Mouse (Mus musculus): ENCODE measurements around the gene Nme2. TPM values are rescaled to one million over a fixed set of nuclear protein-coding genes. Genes with fewer than 3 reads are reported as not detected.

Nme2 gene
- polyA plus RNA-seq, 1 experiment from 2014 or later: 234 TPM

DNA sequence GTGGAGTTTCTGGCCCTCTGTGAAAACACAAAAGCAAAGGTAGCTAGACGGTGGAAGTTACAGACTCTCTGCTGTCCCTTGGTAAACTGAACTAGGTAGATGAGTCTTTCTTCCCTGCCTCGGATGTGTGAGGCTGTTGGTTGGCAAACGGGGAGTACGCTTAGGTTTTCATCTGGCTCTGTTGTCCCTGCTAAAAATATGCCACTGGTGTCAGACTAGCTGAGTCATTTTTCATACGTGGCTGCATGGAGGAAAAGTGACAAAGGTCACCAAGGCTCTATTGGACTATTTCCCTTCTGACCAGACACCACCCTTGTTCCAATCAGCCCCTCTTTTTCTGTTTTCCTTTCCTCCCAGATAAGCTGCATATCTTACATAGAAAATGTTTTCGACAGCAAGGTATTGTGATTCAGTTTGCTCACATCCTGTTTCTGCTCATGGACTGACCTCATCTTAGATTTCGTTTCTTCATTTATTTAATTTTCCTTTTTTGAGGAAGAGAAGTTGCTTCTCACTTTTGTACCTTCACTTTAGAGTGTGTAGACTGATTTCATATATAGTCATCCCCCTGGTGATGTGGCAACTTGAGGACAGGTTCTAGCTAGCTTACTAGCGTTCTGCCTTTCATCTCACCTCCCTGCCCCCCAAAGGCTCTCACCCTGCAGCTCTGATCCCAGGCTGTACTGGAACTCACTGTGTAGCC is 31.7 kb upstream of the Nme2 start:
- 0 out of 2 replicates have a peak, but pooled peaks cover 7% of the 10 kb centered on the region for H3K4me1 ChIP-seq (ENCODE audit: insufficient read depth, low read length)
- H3K9ac ChIP-seq (replicated peaks; ENCODE audit: low read length): no peak overlapping the region
- ATAC-seq (ENCODE audit: low FRiP score, low TSS enrichment): no peak
- peak overlapping the region; percentile 67 for H3K27ac ChIP-seq (ENCODE audit: low read length)
- no peak overlapping the region for H3K4me2 ChIP-seq (replicated peaks; ENCODE audit: low read depth, low read length)
- H3K9me3 ChIP-seq (ENCODE audit: low read length): no peaks in the 10 kb centered on the region
- H3K36me3 ChIP-seq (ENCODE audit: insufficient read depth, low read length): no peaks in the 10 kb centered on the region
- 61% methylated on average over 8 of the region's 8 CpGs for WGBS
- no peak overlapping the region for H3K4me3 ChIP-seq (ENCODE audit: low read length)
- no peaks in the 10 kb centered on the region for H3K27me3 ChIP-seq (ENCODE audit: insufficient read depth, low read length)

DNA sequence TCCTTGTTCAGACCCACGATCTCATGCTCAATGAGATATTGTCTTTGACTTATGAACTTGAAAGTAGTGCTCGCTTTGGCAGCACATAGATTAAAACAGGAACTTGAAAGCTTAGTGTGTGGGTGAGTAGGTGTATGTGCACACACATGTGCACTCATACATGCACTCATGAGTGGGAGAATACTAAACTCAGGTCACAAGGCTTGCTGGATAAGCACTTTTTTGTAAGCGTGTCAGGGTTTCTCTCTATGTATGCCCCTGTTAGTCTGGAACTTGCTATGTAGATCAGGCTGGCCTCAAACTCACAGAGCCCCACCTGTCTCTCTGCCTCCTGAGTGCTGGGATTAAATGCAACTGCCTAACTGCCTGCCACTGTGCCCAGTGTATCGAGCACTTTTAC is 31.0 kb upstream of the Nme2 start:
- Histone ChIP-seq H3K27ac (ENCODE audit: low read length) (peak overlapping the region; percentile 67; the same call in 1 of the 2 replicates), H3K9ac (replicated peaks; ENCODE audit: low read length) (no peak overlapping the region), H3K4me1 (ENCODE audit: insufficient read depth, low read length) (0 out of 2 replicates have a peak, but pooled peaks cover 7% of the 10 kb centered on the region), H3K4me3 (ENCODE audit: low read length) (no peak overlapping the region), H3K36me3 (ENCODE audit: insufficient read depth, low read length) (no peaks in the 10 kb centered on the region), H3K9me3 (ENCODE audit: low read length) (no peaks in the 10 kb centered on the region), H3K4me2 (replicated peaks; ENCODE audit: low read depth, low read length) (no peak overlapping the region), H3K27me3 (ENCODE audit: insufficient read depth, low read length) (no peaks in the 10 kb centered on the region)
- ATAC-seq (ENCODE audit: low FRiP score, low TSS enrichment): no peak
- WGBS: 85% methylated on average over 4 of the region's 4 CpGs

DNA sequence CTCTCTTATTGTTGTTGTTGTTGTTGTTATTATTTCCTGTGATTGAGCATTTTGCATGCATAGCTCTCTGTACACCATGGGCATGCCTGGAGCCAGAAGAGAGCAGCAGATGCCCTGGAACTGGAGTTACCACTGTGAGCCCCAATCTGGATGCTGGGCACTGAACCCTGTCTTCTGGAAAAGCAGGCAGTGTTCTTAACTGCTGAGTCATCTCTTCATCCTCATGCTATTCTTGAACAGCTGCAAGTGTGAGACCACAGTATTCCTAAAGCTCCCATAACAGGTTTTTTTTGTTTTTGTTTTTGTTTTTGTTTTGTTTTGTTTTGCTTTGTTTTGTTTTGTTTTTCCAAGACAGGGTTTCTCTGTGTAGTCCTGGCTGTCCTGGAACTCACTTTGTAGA is 30.2 kb upstream of the Nme2 start:
- Histone ChIP-seq H3K36me3 (ENCODE audit: insufficient read depth, low read length) (no peaks in the 10 kb centered on the region), H3K9me3 (ENCODE audit: low read length) (no peaks in the 10 kb centered on the region), H3K4me2 (replicated peaks; ENCODE audit: low read depth, low read length) (no peak overlapping the region), H3K27me3 (ENCODE audit: insufficient read depth, low read length) (no peaks in the 10 kb centered on the region), H3K9ac (replicated peaks; ENCODE audit: low read length) (no peak overlapping the region), H3K4me3 (ENCODE audit: low read length) (no peak overlapping the region), H3K4me1 (ENCODE audit: insufficient read depth, low read length) (0 out of 2 replicates have a peak, but pooled peaks cover 7% of the 10 kb centered on the region), H3K27ac (ENCODE audit: low read length) (no peak overlapping the region)
- ATAC-seq (ENCODE audit: low FRiP score, low TSS enrichment): no peak

DNA sequence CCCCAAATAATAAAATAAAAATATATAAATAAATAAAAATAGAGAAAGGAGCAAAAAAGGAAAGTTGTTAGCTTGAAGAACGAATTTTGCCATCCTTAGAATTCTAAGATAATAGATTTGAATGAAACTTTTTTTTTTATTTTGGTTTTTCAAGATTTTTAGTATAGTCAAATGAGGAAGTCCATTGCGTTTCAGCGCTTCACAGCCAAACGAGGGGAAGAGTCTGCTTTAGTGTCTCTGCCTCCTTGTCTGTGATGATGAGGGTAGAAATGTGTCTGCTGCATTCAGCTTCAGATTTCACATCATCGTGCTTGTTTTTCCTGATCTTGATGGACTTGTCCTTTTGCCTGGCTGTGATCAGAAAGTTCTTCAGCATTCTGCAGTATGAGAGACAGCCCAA is 29.2 kb upstream of the Nme2 start:
- Histone ChIP-seq H3K9ac (replicated peaks; ENCODE audit: low read length) (no peak overlapping the region), H3K27ac (ENCODE audit: low read length) (no peak overlapping the region), H3K36me3 (ENCODE audit: insufficient read depth, low read length) (no peaks in the 10 kb centered on the region), H3K4me2 (replicated peaks; ENCODE audit: low read depth, low read length) (no peak overlapping the region), H3K4me3 (ENCODE audit: low read length) (no peak overlapping the region), H3K4me1 (ENCODE audit: insufficient read depth, low read length) (0 out of 2 replicates have a peak, but pooled peaks cover 7% of the 10 kb centered on the region), H3K9me3 (ENCODE audit: low read length) (no peaks in the 10 kb centered on the region), H3K27me3 (ENCODE audit: insufficient read depth, low read length) (no peaks in the 10 kb centered on the region)
- 86% methylated on average over 5 of the region's 5 CpGs for WGBS
- no peak for ATAC-seq (ENCODE audit: low FRiP score, low TSS enrichment)

DNA sequence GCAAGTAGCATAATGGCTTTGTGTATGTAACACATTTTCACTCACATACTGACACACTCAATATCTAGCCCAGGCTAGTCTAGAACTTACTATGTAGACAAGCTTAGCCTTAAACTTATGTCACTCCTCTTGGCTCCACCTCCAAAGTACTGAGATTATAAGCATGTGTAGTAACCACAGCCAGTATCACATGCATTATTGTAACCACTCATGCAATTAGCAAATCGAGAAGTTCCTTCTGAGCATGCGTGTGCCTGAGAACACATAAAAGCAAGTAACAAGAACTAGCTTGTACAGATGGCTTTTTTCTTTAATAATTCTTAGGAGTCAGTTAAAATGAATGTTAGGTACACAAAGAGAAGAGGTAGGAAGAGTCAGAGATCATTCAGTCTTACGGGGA is 28.6 kb upstream of the Nme2 start:
- H3K27me3 ChIP-seq (ENCODE audit: insufficient read depth, low read length): no peaks in the 10 kb centered on the region
- H3K4me1 ChIP-seq (ENCODE audit: insufficient read depth, low read length): 0 out of 2 replicates have a peak, but pooled peaks cover 7% of the 10 kb centered on the region
- H3K4me2 ChIP-seq (replicated peaks; ENCODE audit: low read depth, low read length): no peak overlapping the region
- ATAC-seq (ENCODE audit: low FRiP score, low TSS enrichment): no peak
- no peaks in the 10 kb centered on the region for H3K36me3 ChIP-seq (ENCODE audit: insufficient read depth, low read length)
- H3K27ac ChIP-seq (ENCODE audit: low read length): no peak overlapping the region
- 84% methylated on average over 3 of the region's 3 CpGs for WGBS
- H3K4me3 ChIP-seq (ENCODE audit: low read length): no peak overlapping the region
- H3K9me3 ChIP-seq (ENCODE audit: low read length): no peaks in the 10 kb centered on the region
- no peak overlapping the region for H3K9ac ChIP-seq (replicated peaks; ENCODE audit: low read length)

DNA sequence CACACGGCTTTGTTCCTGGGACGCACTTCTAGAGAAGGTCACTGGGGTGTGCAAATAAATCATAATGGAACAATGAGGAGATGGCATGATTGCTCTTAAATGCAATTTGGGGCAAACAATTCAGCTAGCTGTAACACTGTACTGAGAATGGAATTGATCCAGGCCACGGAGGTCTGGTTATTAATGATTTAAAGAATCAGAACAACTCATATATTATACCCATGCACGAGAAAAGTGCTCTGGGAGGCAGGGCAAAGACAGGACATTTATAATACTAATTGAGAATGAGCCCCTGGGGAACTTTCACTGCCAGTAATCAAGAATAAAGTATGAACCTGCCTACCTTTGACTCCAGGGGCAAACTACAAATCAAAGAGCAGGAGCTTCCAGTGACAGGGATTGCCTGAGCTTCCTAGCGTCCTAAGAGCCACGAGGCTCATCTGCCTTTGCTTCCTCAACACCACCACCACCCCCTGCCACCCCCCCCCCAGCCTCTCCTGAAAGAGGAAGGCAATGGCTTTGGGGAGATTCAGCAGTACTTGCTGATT is 23.5 kb upstream of the Nme2 start:
- WGBS: 19% methylated on average over 6 of the region's 6 CpGs
- H3K27ac ChIP-seq (ENCODE audit: low read length): no peak overlapping the region
- no peaks in the 10 kb centered on the region for H3K27me3 ChIP-seq (ENCODE audit: insufficient read depth, low read length)
- no peak overlapping the region for H3K4me3 ChIP-seq (ENCODE audit: low read length)
- no peaks in the 10 kb centered on the region for H3K36me3 ChIP-seq (ENCODE audit: insufficient read depth, low read length)
- no peak for ATAC-seq (ENCODE audit: low FRiP score, low TSS enrichment)
- H3K9me3 ChIP-seq (ENCODE audit: low read length): no peaks in the 10 kb centered on the region
- no peaks in the 10 kb centered on the region for H3K4me1 ChIP-seq (ENCODE audit: insufficient read depth, low read length)
- H3K4me2 ChIP-seq (replicated peaks; ENCODE audit: low read depth, low read length): no peak overlapping the region
- no peak overlapping the region for H3K9ac ChIP-seq (replicated peaks; ENCODE audit: low read length)

DNA sequence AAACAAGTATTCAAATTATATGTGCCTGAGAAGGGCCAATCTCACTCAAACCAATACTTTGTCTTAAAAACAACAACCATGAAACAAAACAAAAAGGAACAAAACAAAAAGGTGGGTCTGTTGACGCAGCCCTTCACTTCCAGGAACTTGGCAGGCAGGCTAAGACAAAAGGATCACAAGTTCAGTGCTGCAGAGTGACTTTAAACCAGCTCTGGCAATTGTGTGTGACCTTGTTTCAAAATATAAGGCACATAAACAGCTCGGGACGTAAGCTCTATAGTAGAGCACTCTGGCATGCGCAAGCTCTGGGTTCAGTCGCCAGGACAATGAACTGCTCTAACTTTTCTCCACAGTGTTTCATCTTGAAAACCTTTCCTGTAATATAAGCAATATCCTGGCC is 16.9 kb upstream of the Nme2 start:
- Histone ChIP-seq H3K9ac (replicated peaks; ENCODE audit: low read length) (no peak overlapping the region), H3K4me3 (ENCODE audit: low read length) (no peak overlapping the region), H3K4me2 (replicated peaks; ENCODE audit: low read depth, low read length) (no peak overlapping the region), H3K4me1 (ENCODE audit: insufficient read depth, low read length) (peaks cover 4% of the 10 kb centered on the region; the same call in 1 of the 2 replicates), H3K27ac (ENCODE audit: low read length) (no peak overlapping the region), H3K27me3 (ENCODE audit: insufficient read depth, low read length) (no peaks in the 10 kb centered on the region), H3K36me3 (ENCODE audit: insufficient read depth, low read length) (no peaks in the 10 kb centered on the region), H3K9me3 (ENCODE audit: low read length) (no peaks in the 10 kb centered on the region)
- ATAC-seq (ENCODE audit: low FRiP score, low TSS enrichment): no peak
- WGBS: 90% methylated on average over 5 of the region's 5 CpGs

DNA sequence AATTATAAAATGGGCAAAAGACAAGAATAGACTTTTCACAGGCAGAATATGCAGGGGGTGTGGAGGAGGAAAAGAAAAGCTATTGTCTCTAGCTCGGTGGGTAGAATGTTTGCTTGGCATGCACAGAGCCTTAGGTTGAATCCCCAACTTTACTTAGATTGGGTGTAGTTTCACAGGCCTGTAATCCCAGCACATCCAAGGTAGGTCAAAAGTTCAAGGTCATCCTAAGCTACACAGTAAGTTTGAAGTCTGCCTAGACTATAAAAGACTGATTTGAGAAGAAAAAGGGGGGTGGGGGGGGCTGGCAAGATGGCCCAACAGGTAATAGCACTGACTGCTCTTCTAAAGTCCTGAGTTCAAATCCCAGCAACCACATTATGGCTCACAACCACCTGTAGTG is 13.7 kb upstream of the Nme2 start:
- no peak overlapping the region for H3K4me3 ChIP-seq (ENCODE audit: low read length)
- no peak overlapping the region for H3K4me2 ChIP-seq (replicated peaks; ENCODE audit: low read depth, low read length)
- H3K9me3 ChIP-seq (ENCODE audit: low read length): no peaks in the 10 kb centered on the region
- no peak for ATAC-seq (ENCODE audit: low FRiP score, low TSS enrichment)
- no peak overlapping the region for H3K27ac ChIP-seq (ENCODE audit: low read length)
- H3K36me3 ChIP-seq (ENCODE audit: insufficient read depth, low read length): peaks cover 10% of the 10 kb centered on the region
- peaks cover 8% of the 10 kb centered on the region for H3K4me1 ChIP-seq (ENCODE audit: insufficient read depth, low read length)
- H3K27me3 ChIP-seq (ENCODE audit: insufficient read depth, low read length): no peaks in the 10 kb centered on the region
- no peak overlapping the region for H3K9ac ChIP-seq (replicated peaks; ENCODE audit: low read length)
- 71% methylated on average over 1 of the region's 1 CpGs for WGBS

DNA sequence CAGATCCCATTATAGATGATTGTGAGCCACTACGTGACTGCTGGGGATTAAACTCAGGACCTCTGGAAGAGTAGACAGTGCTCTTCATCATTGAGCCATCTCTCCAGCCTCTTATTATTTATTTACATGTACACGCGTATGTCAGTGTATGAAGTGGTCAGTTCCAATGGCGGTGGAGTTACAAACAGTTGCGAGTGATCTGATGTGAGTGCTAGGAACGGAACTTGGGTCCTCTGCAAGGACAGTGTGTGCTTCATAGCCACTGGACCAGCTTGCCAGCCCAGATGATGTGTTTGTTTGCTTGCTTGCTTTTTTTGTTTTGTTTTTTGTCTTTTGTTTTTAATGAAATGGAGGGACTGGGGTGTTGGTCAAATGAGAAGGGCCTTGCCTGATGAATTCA is 13.1 kb upstream of the Nme2 start:
- Histone ChIP-seq H3K27ac (ENCODE audit: low read length) (no peak overlapping the region), H3K4me3 (ENCODE audit: low read length) (no peak overlapping the region), H3K9me3 (ENCODE audit: low read length) (no peaks in the 10 kb centered on the region), H3K4me2 (replicated peaks; ENCODE audit: low read depth, low read length) (no peak overlapping the region; the same call in 1 of the 2 replicates), H3K27me3 (ENCODE audit: insufficient read depth, low read length) (no peaks in the 10 kb centered on the region), H3K36me3 (ENCODE audit: insufficient read depth, low read length) (peaks cover 16% of the 10 kb centered on the region), H3K4me1 (ENCODE audit: insufficient read depth, low read length) (peaks cover 8% of the 10 kb centered on the region), H3K9ac (replicated peaks; ENCODE audit: low read length) (no peak overlapping the region)
- 98% methylated on average over 6 of the region's 6 CpGs for WGBS
- no peak for ATAC-seq (ENCODE audit: low FRiP score, low TSS enrichment)

DNA sequence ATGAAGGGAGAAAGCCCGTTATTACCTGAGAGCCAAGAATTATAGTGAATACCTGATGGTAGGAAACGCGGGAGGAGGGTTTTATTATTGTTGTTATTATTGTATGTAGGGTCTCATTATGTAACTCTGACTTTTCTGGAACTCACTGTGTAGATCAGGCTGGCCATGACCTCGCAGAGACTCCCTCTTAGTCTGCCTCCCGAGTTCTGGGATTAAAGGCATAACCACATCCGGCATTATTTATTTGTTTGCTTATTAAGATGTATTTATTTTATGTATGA is 12.7 kb upstream of the Nme2 start:
- H3K4me2 ChIP-seq (replicated peaks; ENCODE audit: low read depth, low read length): peak overlapping the region; percentile 53
- peak overlapping the region; percentile 52; the same call in 1 of the 2 replicates for H3K9ac ChIP-seq (replicated peaks; ENCODE audit: low read length)
- no peaks in the 10 kb centered on the region for H3K9me3 ChIP-seq (ENCODE audit: low read length)
- 51% methylated on average over 6 of the region's 6 CpGs for WGBS
- H3K36me3 ChIP-seq (ENCODE audit: insufficient read depth, low read length): peaks cover 20% of the 10 kb centered on the region
- H3K4me3 ChIP-seq (ENCODE audit: low read length): peak overlapping the region; percentile 68
- H3K27me3 ChIP-seq (ENCODE audit: insufficient read depth, low read length): no peaks in the 10 kb centered on the region
- H3K4me1 ChIP-seq (ENCODE audit: insufficient read depth, low read length): peaks cover 8% of the 10 kb centered on the region
- no peak for ATAC-seq (ENCODE audit: low FRiP score, low TSS enrichment)
- peak overlapping the region; percentile 47; the same call in 1 of the 2 replicates for H3K27ac ChIP-seq (ENCODE audit: low read length)

Measured in kidney, embryonic 16.5 days (tissue).